Mouse (Mus musculus) stomach, embryonic 14.5 days (tissue): ENCODE results near the gene Crtc3. TPM values are rescaled to one million over a fixed set of nuclear protein-coding genes. Genes with fewer than 3 reads are reported as not detected.

Experiments
- ATAC-seq: fragments of 200-750 bp; cut with Nextera tagmentation; 2 replicates; pipeline ENCODE4 v1.8.0; 2017; ENCODE audit warnings: low read depth, moderate TSS enrichment; ENCODE audit not compliant: insufficient number of reproducible peaks, insufficient read depth, low FRiP score
- H3K27ac ChIP-seq: fragments of 300-500 bp; sonication (generic); 2 replicates; pipeline ENCODE4 v1.5.1; 2014; ENCODE audit warnings: mild to moderate bottlenecking, low read length, moderate library complexity, mixed read lengths
- H3K27me3 ChIP-seq: fragments of 300-500 bp; sonication (generic); 2 replicates; pipeline ENCODE4 v1.6.1; 2014; ENCODE audit warnings: low read length, control low read depth, mixed read lengths; ENCODE audit not compliant: control insufficient read depth, insufficient read depth
- H3K36me3 ChIP-seq: fragments of 300-500 bp; sonication (generic); 2 replicates; pipeline ENCODE4 v1.6.1; 2014; ENCODE audit warnings: mild to moderate bottlenecking, control low read depth, low read length, moderate library complexity, mixed read lengths; ENCODE audit not compliant: control insufficient read depth, insufficient read depth
- H3K4me1 ChIP-seq: fragments of 300-500 bp; sonication (generic); 2 replicates; pipeline ENCODE4 v1.6.1; 2014; ENCODE audit warnings: low read length, control low read depth, mixed read lengths; ENCODE audit not compliant: control insufficient read depth, insufficient read depth
- H3K4me2 ChIP-seq: fragments of 300-500 bp; sonication (generic); replicated peaks from 2 replicates; pipeline ENCODE4 v1.6.1; 2014; ENCODE audit warnings: low read depth, low read length, control low read depth
- H3K4me3 ChIP-seq: fragments of 300-500 bp; sonication (generic); 2 replicates; pipeline ENCODE4 v1.5.1; 2014; ENCODE audit warnings: low read depth, low read length, control low read depth
- H3K9ac ChIP-seq: fragments of 300-500 bp; sonication (generic); replicated peaks from 2 replicates; pipeline ENCODE4 v1.6.1; 2014; ENCODE audit warnings: low read depth, mild to moderate bottlenecking, control low read depth, low read length, moderate library complexity, mixed read lengths
- H3K9me3 ChIP-seq: fragments of 300-500 bp; sonication (generic); 2 replicates; pipeline ENCODE4 v1.6.1; 2016; ENCODE audit warnings: low read depth, low read length, control low read depth; ENCODE audit not compliant: control insufficient read depth
- WGBS: fragments of 180-500 bp; shearing (Covaris S2); extraction: QIAGEN DNeasy Blood & Tissue Kit; methylation state at CpG from one replicate; pipeline ENCODE4 v1.1.7; 2014; 5-methylcytosine and 5-hydroxymethylcytosine counted together
- polyA plus RNA-seq: library from polyadenylated mRNA; unstranded; fragments of >200 nt; fragmentation: Nextera tagmentation; extraction: Ambion mirVana; gene quantifications from 2 replicates; pipeline ENCODE4 v1.2.1, GENCODE M21; 2014

The Crtc3 gene
- polyA plus RNA-seq, 1 experiment from 2014 or later = 29.3 TPM

DNA sequence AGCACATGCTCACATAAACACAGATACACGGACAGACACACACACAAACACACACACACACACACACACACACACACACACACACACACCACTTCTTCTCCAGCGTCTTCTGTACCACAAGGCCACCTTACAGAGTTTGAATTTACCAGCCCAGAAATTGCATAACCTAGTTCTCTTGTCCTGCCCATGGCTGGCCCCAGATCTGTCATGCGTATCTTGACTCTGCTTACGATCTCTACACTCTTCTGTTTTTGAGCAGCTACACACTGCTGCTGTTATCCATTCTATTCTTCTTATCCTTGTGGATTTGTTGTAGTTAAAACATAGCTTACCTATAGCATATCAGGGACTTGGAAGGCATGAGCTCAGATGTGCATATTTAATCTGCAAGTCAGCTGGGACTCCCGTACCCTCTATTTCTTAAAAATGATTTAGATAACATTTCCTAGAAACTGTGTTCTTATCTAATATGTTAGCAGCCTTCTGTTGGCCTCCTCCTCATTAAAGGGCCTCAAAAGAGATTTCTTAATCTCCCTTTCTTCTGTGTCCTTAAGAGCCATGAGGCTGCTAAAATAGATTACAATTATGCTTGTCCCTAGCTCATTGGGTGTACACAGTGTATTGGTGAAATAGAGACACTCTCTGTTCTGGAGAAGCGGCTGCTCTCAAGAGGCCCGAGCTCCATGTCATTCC lies 146.4 kb downstream of the Crtc3 start:
- Histone ChIP-seq H3K9ac (no peak overlapping the region), H3K4me2 (no peak overlapping the region), H3K36me3 (no peaks in the 10 kb centered on the region), H3K4me1 (no peaks in the 10 kb centered on the region), H3K27ac (no peak overlapping the region), H3K9me3 (no peaks in the 10 kb centered on the region), H3K4me3 (no peak overlapping the region), H3K27me3 (no peaks in the 10 kb centered on the region)
- peak; percentile 37; the same call in 1 of the 2 replicates for ATAC-seq
- WGBS = 79% methylated on average over 7 of the region's 7 CpGs

DNA sequence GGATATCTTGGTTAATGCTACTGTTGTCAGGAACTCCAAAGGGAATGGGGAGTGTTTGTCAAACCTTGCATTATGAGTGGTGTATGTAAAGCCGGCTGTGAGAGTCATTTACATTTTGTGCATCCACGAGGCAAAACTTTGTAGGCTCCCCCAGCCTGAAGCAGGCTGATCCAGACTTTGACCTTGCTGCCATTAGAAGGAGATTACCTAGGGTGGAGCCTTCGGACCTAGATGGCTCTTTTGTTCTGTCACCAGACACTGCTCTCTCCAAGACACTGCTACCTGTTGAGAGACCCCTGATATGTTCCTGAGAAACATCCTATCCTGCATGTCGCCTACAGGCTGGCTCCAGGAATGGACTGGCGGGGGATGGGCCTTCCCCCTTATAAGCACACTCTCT lies 149.1 kb downstream of the Crtc3 start:
- ATAC-seq = no peak
- Histone ChIP-seq H3K27ac (no peak overlapping the region), H3K4me3 (no peak overlapping the region), H3K9me3 (no peaks in the 10 kb centered on the region), H3K27me3 (no peaks in the 10 kb centered on the region), H3K36me3 (no peaks in the 10 kb centered on the region), H3K9ac (no peak overlapping the region), H3K4me1 (no peaks in the 10 kb centered on the region), H3K4me2 (no peak overlapping the region)
- WGBS = 63% methylated on average over 5 of the region's 5 CpGs

Other genes with a start within 250 kb of the Crtc3 start
- gene Blm, start 153.8 kb downstream of the Crtc3 start, polyA plus RNA-seq = 24.0 and 26.2 TPM in 2 replicates
- 94.3 and 99.9 TPM in 2 replicates for gene Iqgap1, start 137.1 kb upstream of the Crtc3 start, polyA plus RNA-seq
- gene Zscan2, start 172.0 kb upstream of the Crtc3 start, polyA plus RNA-seq = 2.4 and 2.5 TPM in 2 replicates
- 28.8 and 31.2 TPM in 2 replicates for gene Wdr73, start 212.4 kb upstream of the Crtc3 start, polyA plus RNA-seq
- gene Nmb, start 216.2 kb upstream of the Crtc3 start, polyA plus RNA-seq = 4.9 and 5.4 TPM in 2 replicates